In the genomic region with DNA sequence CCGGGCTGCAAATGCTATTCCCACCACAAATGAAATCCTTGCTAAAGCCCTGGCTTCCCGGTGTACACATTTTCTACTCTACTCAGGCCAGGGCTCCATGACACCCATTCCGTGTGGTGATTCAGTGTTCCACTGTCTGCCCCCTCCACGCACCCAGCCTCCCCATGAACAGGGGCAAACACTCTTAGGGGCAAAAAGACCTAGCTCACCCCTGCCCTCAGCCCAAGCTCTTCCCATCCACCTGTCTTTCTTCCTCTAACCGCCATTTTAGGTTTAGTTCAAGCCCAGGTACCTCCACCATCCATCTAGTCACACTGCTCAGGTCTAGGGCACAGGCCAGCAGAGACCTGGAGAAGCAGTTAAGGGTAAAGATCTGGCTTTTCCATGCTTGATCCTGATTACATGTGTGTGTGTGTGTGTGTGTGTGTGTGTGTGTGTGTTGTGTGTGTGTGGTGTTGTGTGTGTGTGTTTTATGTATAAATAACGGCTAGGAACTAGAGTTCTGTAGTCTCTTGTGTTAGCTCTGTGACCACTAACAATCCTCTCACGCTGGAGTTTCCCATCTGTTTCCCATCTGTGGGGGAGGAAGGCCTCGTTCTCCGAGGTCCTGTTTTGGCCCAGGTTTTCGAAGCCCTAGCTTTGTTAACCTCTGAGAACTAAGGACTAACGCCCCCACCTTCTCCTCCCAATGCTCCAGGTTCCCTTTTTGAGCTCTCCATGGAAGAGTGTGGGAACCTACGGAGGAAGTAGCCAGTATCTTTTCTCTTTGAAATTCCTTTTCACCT, we compare ENCODE assay signal across 8 mouse cellular contexts. TPM values are rescaled to one million over a fixed set of nuclear protein-coding genes. Genes with fewer than 3 reads are reported as not detected.
A peak's percentile ranks its signal among the peaks of the same experiment; 100 is the strongest.
DNase-seq lines count a peak whose midpoint lies in the region; ATAC-seq and TF ChIP-seq lines count a peak whose summit lies in the region.

No protein-coding gene starts in this region.

- no peak for TF ChIP-seq CTCF in layer of hippocampus, adult 2 months (conservative IDR thresholded peaks at IDR 0.05)
- TF ChIP-seq CTCF in bone marrow, adult 2 months (IDR thresholded peaks at IDR 0.05; ENCODE audit: control insufficient read depth, insufficient read depth, low read length), result no peak

- H3K9me3 ChIP-seq in heart, embryonic 13.5 days, result no peaks in the 10 kb centered on the region
- H3K9me3 ChIP-seq in liver, embryonic 15.5 days (replicated peaks), result no peaks in the 10 kb centered on the region
- H3K9me3 ChIP-seq in stomach, embryonic 15.5 days, result no peaks in the 10 kb centered on the region

- no peak for ATAC-seq in heart, embryonic 13.5 days (ENCODE audit: extremely low read depth, insufficient number of reproducible peaks, low FRiP score, low TSS enrichment)
- no peak for ATAC-seq in liver, embryonic 15.5 days (ENCODE audit: insufficient read depth)
- no peak for ATAC-seq in stomach, embryonic 15.5 days (ENCODE audit: insufficient read depth, low FRiP score, low read depth)
- no peak for ATAC-seq in megakaryocyte-erythroid progenitor cell, adult 5-6 weeks (replicated peaks; ENCODE audit: low FRiP score, low TSS enrichment, poor library complexity, severe bottlenecking)

- H3K4me1 ChIP-seq in bone marrow, adult 2 months (ENCODE audit: control insufficient read depth, insufficient read depth, low read length), result no peaks in the 10 kb centered on the region
- peaks cover 19% of the 10 kb centered on the region for H3K4me1 ChIP-seq in heart, embryonic 13.5 days
- peaks cover 23% of the 10 kb centered on the region for H3K4me1 ChIP-seq in liver, embryonic 15.5 days (replicated peaks)
- H3K4me1 ChIP-seq in stomach, embryonic 15.5 days, result peaks cover 8% of the 10 kb centered on the region; the same call in 1 of the 2 replicates

- DNase-seq in layer of hippocampus, adult 2 months (ENCODE audit: low spot score in 2 of 2), result no peak
- DNase-seq in layer of hippocampus, adult 18-20 months (ENCODE audit: low spot score in 2 of 2), result no peak
- no peak for DNase-seq in right cerebral cortex, postnatal 14 days

- peak overlapping the region; percentile 98 for H3K27ac ChIP-seq in layer of hippocampus, adult 2 months
- H3K27ac ChIP-seq in bone marrow, adult 2 months (ENCODE audit: control insufficient read depth, insufficient read depth, low read depth, low read length, poor library complexity), result no peak overlapping the region
- peak overlapping the region; percentile 92 for H3K27ac ChIP-seq in heart, embryonic 13.5 days (replicated peaks)
- H3K27ac ChIP-seq in liver, embryonic 15.5 days (replicated peaks), result peak overlapping the region; percentile 90
- peak overlapping the region; percentile 93 for H3K27ac ChIP-seq in stomach, embryonic 15.5 days

- H3K36me3 ChIP-seq in heart, embryonic 13.5 days, result peaks cover 42% of the 10 kb centered on the region
- H3K36me3 ChIP-seq in liver, embryonic 15.5 days (replicated peaks), result peaks cover 21% of the 10 kb centered on the region
- H3K36me3 ChIP-seq in stomach, embryonic 15.5 days, result peaks cover 9% of the 10 kb centered on the region; the same call in 1 of the 2 replicates

- H3K9ac ChIP-seq in heart, embryonic 13.5 days, result peak overlapping the region; percentile 97
- peak overlapping the region; percentile 88 for H3K9ac ChIP-seq in liver, embryonic 15.5 days
- H3K9ac ChIP-seq in stomach, embryonic 15.5 days, result peak overlapping the region; percentile 77; the same call in 1 of the 2 replicates

- H3K27me3 ChIP-seq in heart, embryonic 13.5 days (replicated peaks), result 0 out of 2 replicates have a peak, but pooled peaks cover 3% of the 10 kb centered on the region
- H3K27me3 ChIP-seq in liver, embryonic 15.5 days, result no peaks in the 10 kb centered on the region
- H3K27me3 ChIP-seq in stomach, embryonic 15.5 days (replicated peaks), result no peaks in the 10 kb centered on the region

- H3K4me2 ChIP-seq in heart, embryonic 13.5 days, result peak overlapping the region; percentile 79
- H3K4me2 ChIP-seq in liver, embryonic 15.5 days, result peak overlapping the region; percentile 84
- peak overlapping the region; percentile 60 for H3K4me2 ChIP-seq in stomach, embryonic 15.5 days

- TF ChIP-seq POLR2A in bone marrow, adult 2 months (IDR thresholded peaks at IDR 0.05; ENCODE audit: borderline replicate concordance, control insufficient read depth, low read depth, low read length), result no peak

- 47% methylated on average over 12 of the region's 12 CpGs for WGBS in bone marrow, adult 2 months
- 44% methylated on average over 12 of the region's 12 CpGs for WGBS in heart, embryonic 13.5 days
- 42% methylated on average over 12 of the region's 12 CpGs for WGBS in liver, embryonic 15.5 days (ENCODE audit: insufficient replicate concordance)
- 41% methylated on average over 12 of the region's 12 CpGs for WGBS in stomach, embryonic 15.5 days

- peak overlapping the region; percentile 82 for H3K4me3 ChIP-seq in layer of hippocampus, adult 2 months
- peak overlapping the region; percentile 89 for H3K4me3 ChIP-seq in bone marrow, adult 2 months (replicated peaks; ENCODE audit: control insufficient read depth, low read depth, low read length)
- peak overlapping the region; percentile 85 for H3K4me3 ChIP-seq in heart, embryonic 13.5 days
- peak overlapping the region; percentile 88 for H3K4me3 ChIP-seq in liver, embryonic 15.5 days (replicated peaks)
- H3K4me3 ChIP-seq in stomach, embryonic 15.5 days (replicated peaks), result peak overlapping the region; percentile 75

RNA-seq across cellular contexts. Expression of a gene that starts 0.9 kb away (rescaled TPM):
- 10 to 100 TPM; 55.4 to 55.5 TPM for total RNA-seq in layer of hippocampus, adult 2 months (2021)
- 10 to 100 TPM; 57.1 to 57.6 TPM for total RNA-seq in layer of hippocampus, adult 18-20 months (2021)
- 5.1 and 19.3 TPM in 2 replicates for polyA plus RNA-seq in bone marrow, adult 2 months (2011; ENCODE audit: insufficient read depth, insufficient read length, low replicate concordance, missing spikeins)
- 92.3 and 102 TPM in 2 replicates for polyA plus RNA-seq in heart, embryonic 13.5 days (2015; fragmentation: Nextera tagmentation; extraction: Ambion mirVana)
- 29.4 and 32.4 TPM in 2 replicates for polyA plus RNA-seq in liver, embryonic 15.5 days (2015; fragmentation: Nextera tagmentation; extraction: Ambion mirVana)
- 77.1 and 80.4 TPM in 2 replicates for polyA plus RNA-seq in stomach, embryonic 15.5 days (2015; fragmentation: Nextera tagmentation; extraction: Ambion mirVana)
- total RNA-seq in megakaryocyte-erythroid progenitor cell, adult 5-6 weeks (2014; fragmentation: Nextera tagmentation), result 27.4 and 31.6 TPM in 2 replicates
- total RNA-seq in megakaryocyte-erythroid progenitor cell, adult 5-6 weeks (2017), result 8.6 TPM in 2 replicates

RNA-seq across cellular contexts. Expression of a gene that starts 3.7 kb away (rescaled TPM):
- total RNA-seq in layer of hippocampus, adult 2 months (2021), result under 1 TPM; 0.15 to 0.69 TPM
- total RNA-seq in layer of hippocampus, adult 18-20 months (2021), result under 1 TPM; 0.46 to 0.50 TPM
- 1.6 and 2.0 TPM in 2 replicates for polyA plus RNA-seq in bone marrow, adult 2 months (2011; ENCODE audit: insufficient read depth, insufficient read length, low replicate concordance, missing spikeins)
- polyA plus RNA-seq in heart, embryonic 13.5 days (2015; fragmentation: Nextera tagmentation; extraction: Ambion mirVana), result 0.53 and 0.55 TPM in 2 replicates
- polyA plus RNA-seq in liver, embryonic 15.5 days (2015; fragmentation: Nextera tagmentation; extraction: Ambion mirVana), result 0.21 and 0.28 TPM in 2 replicates
- polyA plus RNA-seq in stomach, embryonic 15.5 days (2015; fragmentation: Nextera tagmentation; extraction: Ambion mirVana), result 0.36 and 0.55 TPM in 2 replicates
- total RNA-seq in megakaryocyte-erythroid progenitor cell, adult 5-6 weeks (2014; fragmentation: Nextera tagmentation), result not detected in 2 replicates
- total RNA-seq in megakaryocyte-erythroid progenitor cell, adult 5-6 weeks (2017), result not detected in 2 replicates

RNA-seq across cellular contexts. Expression of a gene that starts 18.7 kb away (rescaled TPM):
- total RNA-seq in layer of hippocampus, adult 2 months (2021), result under 1 TPM; 0.76 to 0.97 TPM
- 1 to 10 TPM in 1 of 2 experiments, under 1 TPM in 1; 0.61 to 1.1 TPM for total RNA-seq in layer of hippocampus, adult 18-20 months (2021)
- 1.5 TPM in 1 of 2 replicates, not detected in the other for polyA plus RNA-seq in bone marrow, adult 2 months (2011; ENCODE audit: insufficient read depth, insufficient read length, low replicate concordance, missing spikeins)
- polyA plus RNA-seq in heart, embryonic 13.5 days (2015; fragmentation: Nextera tagmentation; extraction: Ambion mirVana), result 0.37 and 0.69 TPM in 2 replicates
- 27.2 and 30.5 TPM in 2 replicates for polyA plus RNA-seq in liver, embryonic 15.5 days (2015; fragmentation: Nextera tagmentation; extraction: Ambion mirVana)
- 3.2 and 5.8 TPM in 2 replicates for polyA plus RNA-seq in stomach, embryonic 15.5 days (2015; fragmentation: Nextera tagmentation; extraction: Ambion mirVana)
- not detected in 2 replicates for total RNA-seq in megakaryocyte-erythroid progenitor cell, adult 5-6 weeks (2014; fragmentation: Nextera tagmentation)
- not detected in 2 replicates for total RNA-seq in megakaryocyte-erythroid progenitor cell, adult 5-6 weeks (2017)
